Mouse (Mus musculus) urinary bladder, postnatal 10 days (tissue): ENCODE measurements around the gene Faap100.
"Not testable (repeated sequence)": the region's sequence is repeated elsewhere in the genome, so short reads cannot be mapped to it uniquely, and the experiment has no call there.

Experiments
- DNase-seq: peaks from one replicate; pipeline ENCODE4 v3.0.0; 2022; ENCODE audit warnings: low spot score

The Faap100 gene

GRCm38 (mm10) chr11:120378611-120379540, at the start of gene Faap100:
TSS of gene Faap100 (minus strand) at chr11:120378764.
- DNase-seq = peak; percentile 62

- DNase-seq = no peak
Measured at GRCm38 (mm10) chr11:120426727-120427126, 48.2 kb upstream of the Faap100 start.

DNA sequence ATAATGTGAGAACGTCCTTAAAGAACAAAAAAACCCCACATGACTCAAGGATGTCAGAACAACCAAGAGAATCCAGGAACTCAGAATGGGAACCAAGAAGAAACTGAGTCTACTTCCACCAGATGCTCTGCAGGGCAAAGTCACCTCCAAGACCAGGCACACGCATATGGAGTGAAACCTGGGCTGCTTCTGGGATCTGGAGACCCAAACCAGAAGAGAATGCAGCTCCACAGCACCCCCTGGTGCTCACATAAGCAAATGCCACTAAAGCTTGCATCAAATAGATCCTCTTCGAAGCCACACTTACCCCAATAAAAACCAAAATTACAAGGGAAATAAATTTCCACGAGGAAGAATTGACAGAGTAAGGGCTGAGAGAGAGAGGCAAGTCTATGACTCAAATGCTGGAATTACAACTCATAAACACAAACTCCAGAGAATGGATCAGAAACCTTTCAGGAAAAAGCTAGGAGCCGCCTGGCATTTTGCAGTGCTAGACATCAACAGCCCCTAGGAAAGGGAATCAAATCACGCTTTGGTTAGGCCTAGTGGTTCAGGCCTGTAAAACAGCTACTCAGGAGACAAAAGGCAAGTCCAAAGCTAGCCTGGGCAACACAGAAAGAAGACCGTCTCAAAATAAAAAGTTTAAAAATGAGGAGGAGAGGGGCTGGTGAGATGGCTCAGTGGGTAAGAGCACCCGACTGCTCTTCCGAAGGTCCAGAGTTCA, 45.2 kb upstream of the Faap100 start:
- no peak for DNase-seq

DNA sequence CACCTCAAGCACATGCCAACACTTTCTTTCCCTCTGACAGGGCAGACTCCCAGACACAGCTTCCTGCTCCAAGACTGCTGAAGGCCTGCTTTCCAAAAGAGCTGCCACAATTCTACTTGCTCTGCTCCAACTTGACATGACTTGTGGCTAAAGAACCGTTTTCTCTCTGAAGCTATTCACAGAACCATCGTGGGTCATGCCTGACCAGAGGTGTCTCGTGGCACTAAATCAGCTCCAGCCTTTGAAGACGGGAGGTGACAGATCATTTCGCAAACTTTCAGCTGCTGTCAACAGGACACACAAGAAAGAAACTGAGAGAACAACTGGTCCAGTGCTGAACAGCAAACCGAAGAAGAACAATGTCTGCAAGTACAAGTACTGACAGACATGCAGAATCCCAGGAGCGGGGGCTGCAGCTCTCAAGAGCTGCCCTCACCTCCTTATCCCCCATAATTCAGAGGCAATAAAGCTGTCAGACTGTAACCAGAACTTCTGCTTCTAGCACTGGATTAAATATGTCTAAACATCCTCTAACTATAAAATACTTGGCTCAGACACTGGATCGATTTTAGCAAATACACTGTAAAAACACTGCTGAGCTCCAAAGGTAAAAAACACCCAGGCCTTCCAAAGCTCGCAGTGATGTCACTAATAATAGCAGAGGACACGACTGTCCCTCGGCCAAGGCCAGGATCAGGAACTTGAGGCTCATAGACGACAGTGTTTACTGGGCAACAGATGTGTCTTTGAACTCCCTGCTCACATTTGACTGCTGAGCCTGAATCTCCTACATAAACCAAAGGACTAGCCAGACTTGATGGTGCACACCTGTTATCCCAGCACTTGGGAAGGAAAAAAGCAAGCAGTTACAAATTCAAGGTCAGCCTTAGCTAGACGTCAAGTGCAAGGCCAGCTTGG, 44.3 kb upstream of the Faap100 start:
- no peak for DNase-seq

DNA sequence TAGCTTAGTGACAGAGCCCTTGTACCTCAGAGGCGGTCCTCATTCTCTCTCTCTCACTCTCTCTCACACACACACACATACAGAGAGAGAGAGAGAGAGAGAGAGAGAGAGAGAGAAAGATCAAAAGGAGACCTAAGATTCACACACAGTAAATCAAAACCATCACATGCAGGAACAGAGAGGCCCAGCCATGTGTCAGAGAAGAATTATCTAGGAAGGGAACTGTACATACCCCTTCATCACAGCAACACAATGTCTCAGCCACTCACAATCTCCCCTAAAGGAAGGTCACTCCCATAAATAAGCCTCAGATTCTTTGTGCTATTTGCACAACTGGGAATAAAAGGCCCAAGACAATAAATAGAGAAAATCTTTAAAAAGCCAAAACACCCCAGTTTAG, 40.0 kb upstream of the Faap100 start:
- no peak for DNase-seq

- DNase-seq = no peak
Measured at GRCm38 (mm10) chr11:120417852-120418251, 39.3 kb upstream of the Faap100 start.

GRCm38 (mm10) chr11:120413621-120414020, 35.1 kb upstream of the Faap100 start:
- not testable (repeated sequence) for DNase-seq

GRCm38 (mm10) chr11:120406445-120406844, 27.9 kb upstream of the Faap100 start:
- DNase-seq = no peak

GRCm38 (mm10) chr11:120405867-120406266, 27.3 kb upstream of the Faap100 start:
- DNase-seq = no peak

GRCm38 (mm10) chr11:120404814-120405213, 26.2 kb upstream of the Faap100 start:
- DNase-seq = no peak

- DNase-seq = no peak
Measured at GRCm38 (mm10) chr11:120399319-120399718, 20.8 kb upstream of the Faap100 start.

DNA sequence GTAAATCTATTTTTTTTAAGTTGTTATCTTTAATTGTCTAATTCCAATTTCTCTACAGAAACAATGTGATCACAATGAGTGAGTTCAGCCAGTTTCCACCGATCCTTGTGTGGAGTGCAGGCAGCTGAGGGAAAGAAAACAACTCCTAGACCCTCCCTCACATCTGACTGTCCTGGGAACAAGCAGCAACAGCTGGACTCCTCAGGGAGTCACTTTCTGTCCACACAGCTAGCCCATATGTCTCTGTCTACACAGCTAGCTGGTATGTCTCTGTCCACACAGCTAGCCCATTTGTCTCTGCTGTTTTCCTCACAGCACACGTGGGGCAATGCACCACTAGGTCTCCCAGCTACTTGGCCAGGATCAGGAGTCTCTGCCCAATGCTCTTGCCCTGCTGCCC, 19.0 kb upstream of the Faap100 start:
- no peak for DNase-seq

GRCm38 (mm10) chr11:120395661-120396060, 17.1 kb upstream of the Faap100 start:
- no peak for DNase-seq

GRCm38 (mm10) chr11:120388580-120388979, 10.0 kb upstream of the Faap100 start:
- DNase-seq = no peak

- no peak for DNase-seq
Measured at GRCm38 (mm10) chr11:120387157-120387556, 8.6 kb upstream of the Faap100 start.

DNA sequence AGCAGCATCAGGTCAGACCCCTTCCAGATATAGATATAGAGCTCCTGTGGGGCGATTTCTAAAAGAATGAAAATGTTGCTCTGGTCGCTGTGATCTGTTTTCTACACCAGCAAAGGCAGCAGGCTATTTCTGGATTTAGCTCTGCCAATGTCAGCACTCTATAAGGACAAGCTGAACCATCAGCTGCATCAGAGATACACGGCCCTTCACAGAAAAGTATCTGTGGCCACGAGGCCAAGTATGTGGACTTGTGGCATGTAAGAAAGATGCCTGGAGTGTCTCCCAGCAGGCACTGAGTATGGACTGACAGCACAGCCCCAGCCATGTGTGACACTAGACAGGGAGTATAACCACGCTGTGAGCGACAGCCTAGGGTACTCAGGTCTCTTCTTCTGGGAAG, 8.1 kb upstream of the Faap100 start:
- DNase-seq = no peak

- no peak for DNase-seq
Measured at GRCm38 (mm10) chr11:120382509-120382908, 3.9 kb upstream of the Faap100 start.

GRCm38 (mm10) chr11:120381157-120381556, 2.6 kb upstream of the Faap100 start:
- no peak for DNase-seq

- no peak for DNase-seq
Measured at GRCm38 (mm10) chr11:120380271-120380670, 1.7 kb upstream of the Faap100 start.

DNA sequence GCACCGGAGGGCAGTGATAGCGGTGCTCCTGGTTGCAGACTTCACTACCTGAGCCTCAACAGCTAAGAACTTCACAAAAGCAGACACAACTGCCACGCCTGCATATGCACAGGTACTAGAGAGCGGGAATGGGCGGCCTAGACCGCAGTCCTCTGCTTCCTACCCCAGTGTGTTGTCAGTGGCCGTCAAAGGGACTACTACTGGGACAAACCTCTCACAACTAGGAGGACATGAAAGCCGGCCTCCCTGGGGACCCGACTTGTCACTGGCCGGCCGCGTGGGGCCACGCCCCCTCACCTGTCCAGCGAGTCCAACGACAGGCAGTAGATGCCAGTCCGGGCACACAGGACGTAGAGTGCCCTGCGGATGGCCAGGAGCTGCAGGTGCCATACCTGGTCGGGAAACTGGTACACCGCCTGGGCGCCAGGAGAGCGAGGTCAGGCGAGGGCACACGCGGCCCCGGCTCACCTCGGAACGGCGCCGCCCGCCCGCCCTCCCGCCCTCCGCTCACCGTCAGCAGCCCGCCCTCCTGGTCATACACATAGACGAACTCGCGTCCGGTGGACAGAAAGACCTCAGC, 443 bp downstream of the Faap100 start:
- DNase-seq = no peak

DNA sequence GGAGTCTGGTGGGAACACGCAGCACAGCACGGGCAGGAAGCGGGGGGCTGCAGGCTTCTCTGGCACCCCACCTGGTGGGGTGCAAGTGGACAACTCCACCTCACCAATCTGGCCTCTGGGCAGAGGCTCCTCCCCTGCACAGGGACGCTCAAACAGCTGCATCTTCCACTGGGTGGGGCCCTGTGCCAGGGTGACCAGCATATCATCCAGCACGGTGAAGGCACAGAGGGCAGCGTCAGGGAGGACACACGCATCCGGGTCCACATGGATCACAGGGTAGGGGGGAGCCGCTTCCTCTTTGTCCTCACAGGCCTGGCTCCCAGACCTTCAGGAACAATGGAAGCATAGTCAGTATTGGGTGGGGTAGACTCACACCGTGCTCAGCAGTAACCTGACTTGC, 1.2 kb downstream of the Faap100 start:
- DNase-seq = no peak
